Mouse (Mus musculus) CH12.LX (cell line): ENCODE results near the gene Dlec1. TPM values are rescaled to one million over a fixed set of nuclear protein-coding genes. Genes with fewer than 3 reads are reported as not detected.

ENCODE experiments used
- DNase-seq: peaks from one replicate; pipeline ENCODE4 v3.0.0-alpha.2; 2013; ENCODE audit errors: extremely low read depth
- H3K27ac ChIP-seq: 2 replicates; pipeline ENCODE4 v1.5.1; 2012; ENCODE audit warnings: low read depth, mild to moderate bottlenecking, control low read depth, moderate library complexity; ENCODE audit not compliant: insufficient read depth
- H3K27me3 ChIP-seq: replicated peaks from 2 replicates; pipeline ENCODE3; 2012; ENCODE audit warnings: inconsistent platforms
- H3K36me3 ChIP-seq, 2 experiments: replicated peaks in 1 of 2; 2 replicates each; pipeline versions ENCODE3 to v1.6.1; 2012; ENCODE audit warnings: inconsistent platforms in 1 of 2, low read length in 1 of 2, mild to moderate bottlenecking in 1 of 2, mixed read lengths in 1 of 2, moderate library complexity in 1 of 2; ENCODE audit not compliant: control insufficient read depth in 1 of 2, insufficient read depth in 1 of 2
- H3K4me1 ChIP-seq, 2 experiments: 2 replicates each; pipeline ENCODE4 v1.6.1; 2012; ENCODE audit warnings: inconsistent platforms in 1 of 2, moderate library complexity in 1 of 2; ENCODE audit not compliant: insufficient read depth in 2 of 2, control insufficient read depth in 1 of 2
- H3K4me2 ChIP-seq: 2 replicates; pipeline ENCODE4 v1.6.1; 2012; ENCODE audit warnings: low read depth, mild to moderate bottlenecking, control low read depth; ENCODE audit not compliant: poor library complexity, insufficient read depth, severe bottlenecking
- H3K4me3 ChIP-seq, 3 experiments: fragments of 150-350 bp in 1 of 3; sonication (generic) in 1 of 3; replicated peaks in 1 of 3; 2 replicates each; pipeline versions ENCODE3 to v1.5.1; 2011 to 2012; ENCODE audit warnings: low read depth in 2 of 3, low read length in 2 of 3, mild to moderate bottlenecking in 2 of 3, moderate library complexity in 2 of 3, control low read depth in 1 of 3, improper control_type of control experiment in 1 of 3, inconsistent platforms in 1 of 3, mixed read lengths in 1 of 3; ENCODE audit not compliant: poor library complexity in 1 of 3
- H3K79me2 ChIP-seq: replicated peaks from 2 replicates; pipeline ENCODE4 v1.6.1; 2012; ENCODE audit warnings: mild to moderate bottlenecking, moderate library complexity; ENCODE audit not compliant: control insufficient read depth, poor library complexity, insufficient read depth, severe bottlenecking; ENCODE audit errors: extremely low read depth
- H3K9ac ChIP-seq: 2 replicates; pipeline ENCODE4 v1.6.1; 2012; ENCODE audit warnings: low read depth, mild to moderate bottlenecking, control low read depth, moderate library complexity; ENCODE audit not compliant: insufficient read depth
- H3K9me3 ChIP-seq: replicated peaks from 2 replicates; pipeline ENCODE3; 2012; ENCODE audit warnings: low read length, inconsistent platforms, mixed read lengths
- BHLHE40 ChIP-seq: IDR thresholded peaks from 2 replicates; pipeline ENCODE4 v1.6.1; 2011; ENCODE audit warnings: mild to moderate bottlenecking, low read depth, low read length, improper control_type of control experiment
- GABPA ChIP-seq: IDR thresholded peaks from 2 replicates; pipeline ENCODE4 v1.6.1; 2012; ENCODE audit warnings: low read depth, low read length, improper control_type of control experiment, inconsistent platforms; ENCODE audit not compliant: insufficient replicate concordance
- HCFC1 ChIP-seq: IDR thresholded peaks from 2 replicates; pipeline ENCODE4 v1.6.1; 2012; ENCODE audit warnings: low read depth, mild to moderate bottlenecking, inconsistent platforms, low read length, improper control_type of control experiment
- MAFK ChIP-seq: IDR thresholded peaks from 2 replicates; pipeline ENCODE4 v1.6.1; 2011; ENCODE audit warnings: low read length, improper control_type of control experiment; ENCODE audit not compliant: insufficient replicate concordance
- NELFE ChIP-seq: IDR thresholded peaks from 2 replicates; pipeline ENCODE4 v1.6.1; 2011; ENCODE audit warnings: low read depth, low read length, improper control_type of control experiment
- POLR2AphosphoS2 ChIP-seq: IDR thresholded peaks from 2 replicates; pipeline ENCODE4 v1.6.1; 2011; ENCODE audit warnings: low read depth, low read length, improper control_type of control experiment
- RAD21 ChIP-seq: IDR thresholded peaks from 2 replicates; pipeline ENCODE4 v1.6.1; 2011; ENCODE audit warnings: low read depth, mild to moderate bottlenecking, low read length, improper control_type of control experiment, moderate library complexity
- RCOR1 ChIP-seq: conservative IDR thresholded peaks from 2 replicates; pipeline ENCODE4 v1.6.1; 2012; ENCODE audit warnings: low read depth, mild to moderate bottlenecking, inconsistent platforms, low read length, improper control_type of control experiment
- SIN3A ChIP-seq: IDR thresholded peaks from 2 replicates; pipeline ENCODE4 v1.6.1; 2012; ENCODE audit warnings: low read length, improper control_type of control experiment, inconsistent platforms
- ZKSCAN1 ChIP-seq: IDR thresholded peaks from 2 replicates; pipeline ENCODE4 v1.6.1; 2012; ENCODE audit warnings: low read depth, inconsistent platforms, low read length, improper control_type of control experiment, borderline replicate concordance
- dilution Hi-C: fragments of 300-500 bp; cut with MboI; formaldehyde crosslinking; loops from 2 replicates; pipeline ENCODE4 v1.14.3; 2020; ENCODE audit warnings: low sequenced_read_pairs; ENCODE audit not compliant: extremely low pct_unique_long_range_greater_than_20kb, extremely low pct_ligation_motif_present
- in situ Hi-C: fragments of 300-500 bp; cut with MboI; formaldehyde crosslinking; loops from 3 replicates; pipeline ENCODE4 v1.14.3; 2019; ENCODE audit warnings: low sequenced_read_pairs, low pct_ligation_motif_present, low pct_unique_long_range_greater_than_20kb, mixed read lengths
- polyA plus RNA-seq: library from polyadenylated mRNA; unstranded; fragments of >175 nt; gene quantifications from 2 replicates; pipeline ENCODE4 v1.2.1, GENCODE M21; 2012; ENCODE audit warnings: low read depth; ENCODE audit not compliant: insufficient read length
- total RNA-seq, 2 experiments: library from RNA; depleted of rRNA; stranded (reverse); fragments of 300-350 nt in 1 of 2; fragments of >200 nt in 1 of 2; gene quantifications; 2 replicates each; pipeline ENCODE4 v1.2.3; 2012 to 2014

Gene Dlec1
- total and polyA plus RNA-seq, 3 experiments = 1.4 to 6.3 (median 5.9) TPM

DNA sequence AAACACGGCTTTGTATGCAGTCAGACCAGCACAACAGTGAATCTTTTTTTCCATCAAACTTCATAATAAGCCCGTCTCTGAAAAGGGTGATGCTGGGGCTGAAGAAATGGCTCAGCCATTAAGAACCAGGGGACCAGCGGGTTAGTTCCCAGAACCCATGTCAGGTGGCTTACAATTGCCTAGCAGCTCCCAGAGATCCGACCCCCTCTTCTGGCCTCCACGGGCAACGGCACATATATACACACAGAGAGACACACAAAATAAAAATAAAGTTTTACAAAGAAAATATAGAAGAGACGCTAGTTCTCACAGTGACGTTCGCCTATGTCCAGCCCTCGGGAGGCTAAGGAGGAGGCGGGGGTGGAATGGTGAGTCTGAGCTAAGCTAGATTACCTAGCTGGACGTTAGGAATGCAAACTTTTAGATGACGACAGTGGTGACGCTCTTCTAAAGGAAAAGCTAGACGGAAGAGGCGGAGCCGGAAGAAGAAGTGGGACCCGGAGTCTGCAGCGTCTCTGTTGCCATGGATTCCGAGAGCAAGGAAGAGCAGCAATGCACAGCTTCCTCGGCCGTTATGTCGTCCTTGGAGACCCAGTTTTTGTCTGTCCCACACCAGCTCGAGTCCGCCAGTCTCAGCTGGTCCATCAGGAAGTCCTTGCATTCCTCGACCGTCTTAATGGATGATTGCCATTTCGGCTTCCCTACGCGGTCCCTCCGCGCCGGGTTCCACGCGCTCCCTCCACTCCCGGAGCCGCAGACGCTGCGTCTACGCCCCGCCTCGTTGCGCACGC, at the start of gene Dlec1 (continued):
- no peak for TF ChIP-seq RCOR1

DNA sequence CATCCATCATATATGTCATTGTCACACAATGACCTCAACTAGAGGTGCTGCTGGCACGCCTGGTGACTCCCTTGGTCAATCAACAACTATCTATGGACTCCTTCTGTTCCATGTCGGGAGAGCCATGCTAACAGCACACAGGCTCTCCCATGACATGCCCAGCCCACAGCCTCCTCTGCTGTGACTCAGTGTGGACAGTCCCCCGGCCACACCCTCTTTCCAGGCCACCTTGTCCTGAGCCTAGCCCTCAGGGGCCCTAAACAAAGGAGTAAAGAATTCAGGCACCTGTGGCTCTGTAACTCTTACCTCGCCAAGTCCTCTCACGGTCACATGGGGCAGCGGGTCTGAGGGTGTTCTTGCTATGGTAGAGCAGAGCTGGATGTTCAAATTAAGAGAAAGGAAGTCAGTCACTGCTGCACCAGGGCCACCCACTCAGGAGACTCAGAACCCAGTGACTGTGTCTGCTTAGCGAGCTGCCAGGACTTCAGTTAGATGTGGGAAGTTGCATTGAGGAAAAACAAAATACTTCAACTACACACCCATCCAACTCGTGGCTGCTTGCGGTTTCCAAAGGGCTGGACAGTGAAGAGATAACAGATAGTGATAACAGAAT, 48.2 kb upstream of the Dlec1 start:
- in situ Hi-C loops (loop anchor here (25.0 kb wide), 1 partner anchor 467 kb away; no protein-coding TSS in a partner anchor), dilution Hi-C loops (no loop called here)
- no peak overlapping the region for H3K9ac ChIP-seq
- H3K36me3 ChIP-seq = no peaks in the 10 kb centered on the region
- H3K9me3 ChIP-seq = no peaks in the 10 kb centered on the region
- no peak overlapping the region for H3K27ac ChIP-seq
- no peak for TF ChIP-seq NELFE
- no peak for TF ChIP-seq BHLHE40
- no peak for TF ChIP-seq SIN3A
- no peak for TF ChIP-seq MAFK
- no peak for TF ChIP-seq RAD21
- TF ChIP-seq POLR2AphosphoS2 = no peak
- no peak for TF ChIP-seq HCFC1
- no peak for TF ChIP-seq GABPA
- TF ChIP-seq, all 38 proteins: peak for 0
- Histone ChIP-seq H3K27me3 (peaks cover 85% of the 10 kb centered on the region), H3K4me1 (0 out of 4 replicates have a peak, but pooled peaks cover 0 to under 1% of the 10 kb centered on the region in 2 experiments), H3K4me3 (no peak overlapping the region), H3K4me2 (no peak overlapping the region), H3K79me2 (no peaks in the 10 kb centered on the region)
- no peak for DNase-seq

DNA sequence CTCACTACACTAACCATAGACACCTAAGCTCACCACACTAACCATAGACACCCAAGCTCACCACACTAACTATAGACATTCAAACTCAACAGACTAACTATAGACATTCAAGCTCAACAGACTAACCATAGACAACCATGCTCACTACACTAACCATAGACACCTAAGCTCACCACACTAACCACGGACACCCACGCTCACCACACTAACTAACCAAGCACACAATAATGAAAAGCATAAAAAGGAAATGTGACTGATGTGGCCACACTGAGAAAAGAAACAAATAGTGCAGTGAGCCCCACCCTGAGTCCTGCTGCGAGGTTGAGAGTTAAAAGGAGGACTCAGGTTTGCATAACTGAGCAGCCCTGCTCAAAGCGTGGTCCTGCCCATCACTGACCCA, 46.9 kb upstream of the Dlec1 start:
- Histone ChIP-seq H3K27ac (no peak overlapping the region), H3K36me3 (no peaks in the 10 kb centered on the region), H3K4me1 (0 out of 4 replicates have a peak, but pooled peaks cover 0 to 2% of the 10 kb centered on the region in 2 experiments), H3K4me2 (no peak overlapping the region), H3K4me3 (no peak overlapping the region), H3K9ac (no peak overlapping the region), H3K9me3 (no peaks in the 10 kb centered on the region), H3K27me3 (peaks cover 84% of the 10 kb centered on the region), H3K79me2 (no peaks in the 10 kb centered on the region)
- in situ Hi-C loops = loop anchor here (25.0 kb wide), 1 partner anchor 468 kb away; no protein-coding TSS in a partner anchor
- dilution Hi-C loops = no loop called here
- TF ChIP-seq ZKSCAN1 (no peak), RAD21 (no peak)
- DNase-seq = no peak
